Mouse (Mus musculus): ENCODE data around the gene Gm13889.

DNA sequence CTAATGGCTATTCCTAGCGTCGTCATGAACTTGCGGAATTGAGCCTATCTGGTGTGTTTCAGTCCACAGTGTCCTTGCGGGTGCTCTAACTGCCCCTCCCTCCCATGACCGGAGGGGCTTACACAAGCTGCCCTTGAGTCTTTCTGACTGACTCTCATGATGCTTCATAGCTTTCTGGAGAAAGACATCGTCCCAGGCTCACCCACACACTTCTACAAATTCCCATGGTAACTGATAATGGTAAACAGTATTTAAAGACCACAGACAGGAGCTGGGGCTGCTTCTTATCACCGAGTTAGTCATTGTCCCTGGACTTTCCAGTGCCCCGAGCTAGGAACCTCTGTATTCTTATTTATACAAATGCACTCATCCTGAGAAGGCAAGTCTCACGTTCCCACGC is 28.1 kb downstream of the Gm13889 start:
- TF ChIP-seq CTCF (IDR thresholded peaks at IDR 0.05; ENCODE audit: low read depth) = no peak
- TF ChIP-seq EP300 (IDR thresholded peaks at IDR 0.05; ENCODE audit: low read depth) = no peak

Data from liver, postnatal 0 days (tissue).